Mouse (Mus musculus): ENCODE results near the gene Ppfia1.

The Ppfia1 gene

DNA sequence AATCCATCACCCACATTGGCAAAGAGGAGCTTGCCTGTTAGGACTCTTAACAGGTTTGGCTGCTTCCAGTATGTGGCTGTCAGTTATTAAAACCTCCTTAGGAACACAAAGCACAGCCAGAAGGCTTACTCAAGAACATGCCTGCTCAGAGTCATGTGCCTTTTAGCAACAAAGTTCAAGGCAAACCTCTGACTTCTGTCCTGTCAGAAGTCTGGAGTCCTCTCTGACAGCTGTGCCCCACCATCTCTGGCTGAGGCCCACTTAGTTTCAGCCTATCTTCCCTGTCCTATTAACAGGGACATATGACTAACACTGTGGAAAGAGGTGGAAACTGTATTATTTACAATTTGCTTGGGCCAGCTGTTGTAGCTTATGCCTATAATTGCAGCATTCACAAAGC lies 73.2 kb downstream of the Ppfia1 start:
- no peak for DNase-seq

DNA sequence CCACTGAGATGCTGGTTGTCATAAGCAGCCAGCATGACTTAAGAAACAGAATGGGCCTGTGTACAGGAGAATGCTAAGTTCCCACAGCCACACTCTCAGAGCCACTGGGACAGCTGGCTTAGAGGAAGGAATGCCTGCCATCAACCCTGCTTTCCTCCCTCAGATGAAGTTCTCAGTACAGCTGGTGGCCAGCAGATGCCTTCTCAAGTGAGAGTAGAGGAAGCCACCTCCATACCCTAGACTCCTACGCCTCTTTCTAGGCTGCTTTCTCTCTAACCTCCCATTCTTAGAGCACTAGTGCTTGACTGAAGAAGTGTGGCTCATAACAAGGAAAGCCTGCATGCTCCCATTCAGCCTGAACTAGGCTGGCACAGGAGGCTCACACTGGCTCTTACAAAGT lies 74.0 kb downstream of the Ppfia1 start:
- DNase-seq = no peak

DNA sequence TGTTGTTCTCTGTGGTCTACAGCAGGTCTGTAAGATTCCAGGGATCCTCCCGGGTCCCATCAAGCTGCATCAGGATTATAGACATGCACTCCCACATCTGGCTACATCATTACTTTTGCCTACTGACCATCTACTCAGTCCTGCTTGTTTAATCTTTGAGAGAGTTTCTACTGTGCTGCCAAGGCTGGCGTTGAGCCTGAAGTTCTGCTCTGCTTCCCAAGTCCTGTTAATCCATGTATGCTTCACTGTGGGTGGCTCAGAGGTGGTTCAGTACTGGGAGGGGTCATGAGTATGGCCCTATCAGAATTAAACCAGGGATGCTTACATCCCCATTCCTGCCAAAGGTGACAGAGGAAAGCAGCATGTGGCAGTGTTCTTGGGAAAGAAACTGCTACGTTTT lies 77.8 kb downstream of the Ppfia1 start:
- no peak for DNase-seq

DNA sequence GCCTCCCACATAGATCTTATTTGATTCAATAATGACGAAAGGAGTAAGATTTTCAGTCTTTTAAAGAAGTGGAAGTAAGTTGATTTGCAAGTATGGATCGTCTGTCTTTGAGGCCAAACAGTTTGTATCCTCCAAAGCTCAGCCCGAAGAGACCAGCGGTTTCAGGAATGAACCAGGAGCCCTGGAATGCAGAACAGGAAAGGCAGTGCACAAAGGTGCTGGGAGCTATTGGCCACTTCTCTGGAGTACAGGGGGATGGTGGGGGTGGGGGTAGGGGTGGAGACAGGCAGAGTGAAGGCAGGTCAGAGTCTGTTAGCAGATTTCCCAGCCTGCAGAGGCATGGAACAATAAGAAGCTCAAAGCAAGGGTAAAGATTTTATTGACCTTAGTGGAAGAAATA lies 80.0 kb downstream of the Ppfia1 start:
- DNase-seq = no peak

DNA sequence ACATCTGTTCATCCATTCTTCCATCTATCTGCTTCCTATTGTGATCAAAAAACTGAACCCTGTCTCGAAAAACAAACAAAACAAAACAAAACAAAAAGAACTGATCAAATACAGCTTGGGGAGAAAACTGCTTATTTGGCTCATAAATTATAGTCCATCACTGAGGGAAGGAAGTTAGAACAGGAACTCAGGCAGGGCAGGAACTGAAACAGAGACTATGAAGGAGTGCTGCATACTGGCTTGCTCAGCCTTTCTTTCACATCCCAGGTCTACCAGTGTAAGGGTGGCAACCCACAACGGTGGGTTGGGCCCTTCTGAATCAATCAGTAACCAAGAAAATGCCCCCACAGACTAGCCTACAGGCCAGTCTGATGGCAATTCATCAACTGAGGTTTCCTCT lies 82.4 kb downstream of the Ppfia1 start:
- no peak for DNase-seq

DNA sequence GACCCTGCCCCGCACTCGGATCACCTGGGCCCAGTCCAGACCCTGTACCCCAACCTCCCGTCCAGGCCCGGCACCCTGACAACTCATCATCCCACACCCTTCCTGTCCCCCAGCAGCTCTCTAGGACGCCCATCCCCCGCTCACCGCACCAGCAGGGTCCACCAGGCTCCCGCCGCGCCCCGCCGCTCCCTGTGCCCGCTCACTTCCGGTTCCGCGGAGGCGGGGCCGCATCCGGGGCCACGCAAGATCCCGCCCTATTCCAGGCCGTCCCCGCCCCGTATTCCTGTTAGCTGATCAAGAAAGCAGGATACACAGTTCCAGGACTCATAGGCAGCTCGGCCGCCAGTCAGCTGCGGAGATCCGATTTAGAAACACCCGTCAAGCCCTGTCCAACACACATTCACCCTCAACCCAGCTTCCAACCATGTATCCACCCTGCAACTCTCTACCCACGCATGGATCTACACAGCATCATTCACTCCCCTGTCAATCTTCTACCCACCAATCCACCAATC lies 82.9 kb downstream of the Ppfia1 start, which contains the start of gene Cttn:
TSS of gene Cttn (minus strand) at position 465 of the 515 bp plus-strand sequence.
- DNase-seq = peak; percentile 90

DNA sequence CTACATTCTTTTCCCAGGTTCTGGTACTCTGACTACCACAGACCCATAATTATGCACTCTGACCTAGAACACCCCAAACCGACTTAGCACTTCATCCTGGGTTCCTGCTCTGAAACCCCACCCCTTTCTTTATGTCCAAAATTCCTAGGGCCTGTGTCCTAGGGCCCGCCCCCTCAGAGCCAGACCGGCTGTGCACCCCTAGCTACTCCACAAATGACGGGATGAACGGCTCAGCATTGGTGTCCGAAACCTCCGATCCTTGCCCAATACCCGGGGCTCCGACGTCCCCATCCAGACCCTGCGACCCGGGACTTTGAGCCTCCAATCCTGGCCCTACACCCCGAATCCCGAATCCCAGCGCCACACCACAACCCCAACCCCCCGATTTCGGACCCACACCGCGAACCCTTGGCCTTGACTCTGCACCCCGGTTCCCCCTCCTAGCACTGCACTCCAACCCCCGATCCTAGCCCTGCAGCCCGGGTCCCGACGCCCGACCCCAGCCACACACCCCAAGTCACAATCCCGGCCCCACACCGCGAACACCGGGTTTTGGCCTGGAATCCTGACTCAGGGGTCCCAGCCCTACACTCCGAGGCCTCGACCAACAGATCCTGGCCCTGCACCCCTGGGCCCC lies 83.5 kb downstream of the Ppfia1 start:
- no peak for DNase-seq

DNA sequence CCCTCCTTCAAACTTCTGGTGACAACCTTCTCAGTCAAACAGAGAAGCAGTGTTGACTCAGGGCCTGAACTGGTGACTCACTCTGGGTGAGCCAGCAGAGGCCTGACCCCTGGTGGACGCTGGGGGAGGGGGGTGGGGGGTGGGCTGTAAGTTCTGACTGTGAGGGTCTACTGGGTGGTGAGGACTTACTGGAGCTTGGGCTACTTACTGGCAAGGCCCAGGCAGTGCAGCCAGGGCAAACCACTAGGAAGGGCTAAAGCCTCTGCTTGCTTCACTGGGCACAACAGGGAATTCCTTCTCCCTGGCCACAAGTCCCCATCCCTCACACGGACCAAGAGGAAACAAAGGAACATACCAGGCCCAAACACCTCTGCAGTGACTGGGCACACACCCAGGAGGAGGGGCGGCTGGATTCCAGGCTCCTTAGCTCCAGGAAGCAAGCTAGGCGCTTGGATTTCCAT lies 84.3 kb downstream of the Ppfia1 start:
- DNase-seq = peak; percentile 59

DNA sequence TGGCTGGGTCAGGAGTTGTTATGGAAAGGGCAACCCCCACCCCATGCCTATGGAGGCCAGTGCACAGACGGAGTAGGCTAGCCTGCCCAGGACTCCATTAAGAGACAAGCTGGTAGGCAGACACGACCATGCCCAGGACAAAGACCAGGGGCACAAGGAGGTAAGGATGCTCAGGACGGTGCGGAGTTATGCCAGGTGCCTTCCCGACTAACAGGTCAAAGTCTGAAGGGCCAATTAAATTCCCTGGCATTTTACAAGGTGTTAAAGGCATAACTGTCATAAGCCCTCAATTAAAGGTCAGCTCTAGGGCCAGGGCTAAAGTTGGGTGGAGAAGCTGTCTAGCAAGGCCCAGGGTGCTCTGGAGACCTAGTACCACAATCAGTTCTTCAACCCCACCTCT lies 84.8 kb downstream of the Ppfia1 start:
- no peak for DNase-seq

DNA sequence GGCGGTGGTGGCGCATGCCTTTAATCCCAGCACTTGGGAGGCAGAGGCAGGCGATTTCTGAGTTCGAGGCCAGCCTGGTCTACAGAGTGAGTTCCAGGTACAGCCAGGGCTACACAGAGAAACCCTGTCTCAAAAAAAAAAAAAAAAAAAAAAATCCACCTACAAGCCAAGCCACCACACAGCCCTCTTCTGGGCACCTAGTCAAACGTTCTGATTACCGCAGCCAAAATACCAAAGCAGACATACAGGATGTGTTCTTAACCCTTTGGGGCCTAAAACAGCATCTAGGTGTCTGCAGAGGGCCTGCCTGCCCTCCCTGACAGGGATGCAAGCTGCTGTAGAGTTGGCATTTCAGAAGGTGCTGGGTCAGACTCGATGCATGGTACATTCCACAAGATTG lies 91.0 kb downstream of the Ppfia1 start:
- DNase-seq = no peak

DNA sequence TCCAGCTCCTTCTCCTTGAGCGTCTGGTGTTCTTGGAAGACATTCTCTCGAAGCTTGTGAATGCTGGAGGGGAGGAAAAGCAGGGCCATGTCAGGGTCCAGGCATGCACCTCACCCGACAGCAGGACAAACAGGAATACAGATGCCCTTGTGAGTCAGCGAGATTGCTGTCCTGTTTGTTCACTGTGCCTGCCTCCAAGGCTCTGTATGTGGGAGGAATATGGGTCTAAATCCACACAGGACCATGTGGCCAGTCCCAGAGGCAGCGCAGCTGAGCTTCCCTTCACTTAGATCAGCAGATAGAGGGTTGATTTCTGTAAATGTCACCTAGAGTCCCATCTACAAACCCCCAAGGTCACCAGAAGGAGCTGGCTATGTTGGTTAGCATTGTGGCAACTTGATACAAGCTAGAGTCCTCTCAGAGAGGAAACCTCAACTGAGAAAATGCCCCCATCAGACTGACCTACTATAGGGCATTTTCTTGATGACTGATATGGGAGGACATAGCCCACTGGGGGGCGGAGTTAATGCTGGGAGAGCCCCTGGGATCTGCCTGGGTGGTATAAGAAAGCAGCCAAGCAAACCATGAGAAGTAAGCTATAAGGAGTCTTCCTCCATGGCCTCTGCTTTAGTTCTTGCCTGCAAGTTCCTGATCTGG lies 92.2 kb downstream of the Ppfia1 start:
- no peak for DNase-seq

DNA sequence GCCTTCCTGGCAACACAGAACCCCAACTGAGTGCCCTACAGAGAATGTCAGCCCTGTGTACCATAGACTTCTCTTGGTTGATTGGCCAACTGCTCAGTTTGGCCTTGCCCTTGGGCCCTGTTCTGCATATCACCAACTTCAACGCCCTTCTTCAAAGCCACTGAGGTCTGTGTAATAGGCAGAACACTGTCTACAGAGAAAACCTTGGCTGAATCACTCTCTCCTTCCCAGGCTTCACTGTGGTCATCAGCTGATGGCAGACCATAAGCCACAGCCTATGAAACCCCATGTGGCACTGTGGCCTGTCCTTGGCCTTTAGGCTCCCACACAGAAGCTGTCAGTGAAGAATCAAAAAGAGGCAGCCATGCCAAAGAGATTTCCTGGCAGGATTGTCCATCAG lies 94.6 kb downstream of the Ppfia1 start:
- no peak for DNase-seq

DNA sequence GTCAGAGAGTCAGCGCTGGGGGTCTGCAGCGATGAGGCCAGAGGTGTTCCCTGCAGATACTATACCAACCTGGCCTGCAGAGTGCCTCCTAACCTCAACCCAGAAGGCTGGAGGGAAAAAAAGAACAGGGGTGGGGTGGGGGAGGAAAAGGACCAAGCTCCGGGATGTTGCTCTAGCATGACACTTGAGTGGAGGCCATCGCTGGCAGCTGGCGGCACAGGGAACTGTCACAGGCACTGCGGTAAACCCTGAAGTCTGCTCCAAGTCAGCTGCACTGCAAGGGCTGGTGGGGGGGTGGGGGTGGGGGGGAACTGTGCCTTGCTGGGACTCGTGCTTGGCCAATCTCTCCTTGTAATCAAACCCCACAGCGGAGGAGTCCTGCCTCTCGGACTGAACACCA lies 102.9 kb downstream of the Ppfia1 start:
- no peak for DNase-seq

DNA sequence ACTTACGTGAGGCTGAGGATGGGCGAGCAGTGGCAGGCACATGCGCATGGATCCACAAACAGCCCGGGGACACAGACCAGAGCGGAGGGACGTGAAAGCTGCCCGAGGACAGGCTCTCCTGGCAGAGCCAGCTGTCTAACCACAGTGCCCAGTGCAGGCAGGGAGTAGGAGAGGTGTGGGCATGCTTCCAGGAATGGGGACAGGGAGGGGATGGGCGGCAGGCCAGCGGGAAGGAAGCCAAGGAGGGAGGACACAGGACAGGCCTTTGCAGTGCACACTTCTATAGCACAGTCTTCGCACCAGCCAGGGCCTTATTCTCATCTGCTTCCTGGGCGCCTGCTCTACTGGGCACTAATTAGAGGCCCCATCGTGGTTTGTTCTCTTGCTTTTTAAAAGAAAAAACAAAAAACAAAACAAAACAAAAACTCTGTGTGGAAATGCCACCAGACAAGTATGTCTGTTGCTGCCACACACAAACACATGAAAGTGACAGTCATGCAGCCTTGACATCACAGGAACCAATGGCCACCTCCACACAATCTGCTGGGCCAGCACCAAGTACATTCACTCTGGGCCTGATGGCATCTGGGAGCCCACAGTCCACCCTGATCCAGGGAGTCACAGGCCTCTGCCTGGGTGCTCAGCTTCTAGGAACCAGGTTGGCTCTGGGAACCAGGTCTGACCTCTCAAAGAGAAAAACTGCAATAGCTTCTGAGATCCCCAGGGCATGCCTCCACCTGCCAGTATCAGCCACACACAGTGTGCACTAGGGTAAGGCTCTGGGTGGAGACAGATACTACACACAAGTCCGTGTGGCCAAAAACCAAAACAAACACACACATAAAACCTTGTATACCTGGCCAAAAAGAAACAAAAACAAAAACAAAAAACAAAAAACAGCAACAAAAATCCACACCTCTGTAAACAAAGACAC lies 103.6 kb downstream of the Ppfia1 start:
- DNase-seq = peak; percentile 85

DNA sequence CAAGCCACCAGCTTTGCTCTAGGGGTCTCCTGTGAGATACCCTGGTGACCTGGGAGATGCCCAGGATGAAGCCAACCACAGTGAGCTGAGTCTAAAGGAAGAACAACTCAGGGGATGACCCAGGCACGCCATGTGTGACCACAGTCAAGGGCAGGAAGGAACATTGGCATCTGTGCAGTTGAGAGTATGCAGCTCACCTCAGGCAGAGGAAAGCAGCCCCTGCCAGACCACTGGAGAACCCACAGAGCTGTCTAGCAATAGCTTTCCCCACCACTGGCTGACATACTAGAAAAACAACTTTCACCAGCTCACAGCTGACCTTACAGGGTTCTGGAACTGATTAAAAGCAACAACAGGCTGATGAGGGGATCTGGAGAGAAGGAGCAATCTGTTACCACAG lies 105.3 kb downstream of the Ppfia1 start:
- no peak for DNase-seq

DNA sequence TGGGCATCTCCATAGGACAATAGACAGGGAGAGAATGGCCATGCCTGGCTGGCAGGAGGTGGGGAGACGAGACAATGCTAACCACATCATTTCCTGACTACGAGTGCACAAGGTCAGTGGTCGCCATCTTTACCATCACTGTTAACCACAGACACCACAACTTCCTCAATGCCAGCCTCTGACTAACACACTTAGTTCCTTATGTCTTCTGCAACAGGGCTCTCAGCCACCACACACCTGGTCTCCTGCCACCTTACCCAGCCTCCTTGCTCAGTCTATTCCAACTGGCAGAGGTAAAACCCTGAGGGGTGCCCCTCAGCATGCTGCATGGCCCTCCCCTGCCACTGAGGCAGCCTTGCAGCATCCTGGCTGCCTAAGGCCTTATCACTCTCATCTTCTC lies 106.4 kb downstream of the Ppfia1 start:
- no peak for DNase-seq

DNA sequence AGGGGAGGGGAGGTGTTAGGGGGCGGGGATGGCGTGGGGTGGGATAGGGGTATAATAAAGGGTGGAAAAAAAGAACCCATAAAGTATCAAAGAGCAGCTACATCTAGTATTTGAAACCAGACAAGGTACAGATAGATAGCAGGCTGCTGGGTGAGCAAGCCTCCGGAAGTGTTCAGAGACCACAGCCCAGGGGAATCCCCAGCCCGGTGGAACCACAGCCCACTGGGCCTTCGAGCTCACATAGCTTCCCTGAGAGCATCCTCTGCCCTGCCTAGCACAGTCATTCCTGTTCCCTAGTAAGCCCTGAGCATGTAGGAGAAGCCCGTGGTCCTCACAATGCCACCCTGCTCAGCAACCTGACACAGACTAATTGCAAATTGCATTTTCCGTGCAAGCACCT lies 108.7 kb downstream of the Ppfia1 start:
- no peak for DNase-seq

DNA sequence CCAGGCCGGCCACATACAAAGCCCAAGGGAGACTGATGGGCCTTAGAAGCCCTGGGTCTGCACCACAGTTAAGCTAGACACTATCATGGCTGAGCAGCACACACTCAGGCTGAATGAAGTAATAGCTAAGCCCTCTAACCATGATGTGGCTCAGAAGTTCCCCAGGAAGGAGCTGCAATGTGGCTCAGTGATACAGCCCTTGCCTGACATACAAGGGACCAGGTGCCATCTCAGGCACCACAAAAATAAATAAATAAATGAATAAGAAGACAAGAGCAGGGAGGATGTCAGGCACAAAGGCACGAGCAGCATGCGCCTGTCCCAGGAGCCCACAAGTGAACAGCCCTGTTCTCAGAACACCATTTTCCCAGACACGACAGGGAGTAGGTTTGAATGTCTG lies 111.6 kb downstream of the Ppfia1 start:
- DNase-seq = no peak

DNA sequence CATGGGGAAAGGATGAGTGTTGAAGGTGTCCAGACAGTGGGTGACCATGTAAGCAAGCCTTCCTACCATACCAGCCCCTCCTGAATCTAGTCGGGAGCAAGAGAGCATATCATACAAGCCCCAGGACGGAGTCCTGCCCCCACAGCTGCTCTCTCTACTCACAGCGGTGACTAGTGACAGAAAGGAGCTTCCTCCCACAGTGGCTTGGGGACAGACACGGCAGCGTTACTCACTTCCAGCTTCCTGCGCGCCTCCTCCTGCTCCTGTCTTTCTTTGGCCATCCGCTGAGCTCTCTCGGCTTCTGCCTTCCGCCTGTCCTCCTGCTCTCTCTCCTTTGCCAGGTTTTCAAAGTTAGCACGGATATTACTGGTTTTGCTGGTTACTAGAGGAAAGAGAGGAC lies 112.1 kb downstream of the Ppfia1 start:
- DNase-seq = no peak

DNA sequence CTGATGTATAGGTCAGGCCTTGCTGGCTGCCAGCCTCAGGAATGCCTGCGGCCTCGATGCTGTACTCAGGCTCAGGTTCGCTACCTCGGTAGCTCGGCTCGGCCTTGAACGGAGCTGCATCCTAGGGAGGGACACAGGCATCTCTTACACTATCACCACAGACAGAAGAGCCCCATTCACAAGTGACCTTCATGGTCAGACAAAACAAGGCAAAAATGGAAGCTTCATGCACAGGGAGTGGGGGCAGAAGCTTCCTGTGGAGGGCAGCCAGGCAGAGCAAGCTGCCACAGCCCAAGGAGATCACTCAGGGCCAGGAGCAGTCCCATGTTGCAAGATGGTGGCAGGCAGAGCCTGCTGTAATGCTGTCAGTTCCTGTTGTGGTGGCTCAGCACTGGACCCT lies 114.7 kb downstream of the Ppfia1 start:
- no peak for DNase-seq

DNA sequence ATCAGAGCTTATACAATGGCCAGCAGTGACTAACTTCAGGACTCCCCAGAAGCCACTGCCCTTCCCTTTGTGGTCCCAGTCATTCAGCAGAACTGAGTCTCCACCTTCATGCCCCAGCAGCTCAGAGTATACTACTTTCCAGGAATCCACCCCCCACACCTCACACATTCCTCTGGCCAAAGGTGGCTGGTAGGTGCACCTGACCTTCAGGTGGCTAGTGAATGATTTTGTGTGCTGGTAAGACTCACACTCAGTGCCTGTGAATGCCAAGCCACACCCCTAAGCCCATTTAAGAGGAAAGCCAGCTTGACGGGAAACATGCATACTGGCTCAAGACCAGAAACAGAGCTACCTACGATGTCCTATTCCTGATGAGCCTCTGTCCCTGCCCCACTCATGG lies 120.6 kb downstream of the Ppfia1 start:
- no peak for DNase-seq

DNA sequence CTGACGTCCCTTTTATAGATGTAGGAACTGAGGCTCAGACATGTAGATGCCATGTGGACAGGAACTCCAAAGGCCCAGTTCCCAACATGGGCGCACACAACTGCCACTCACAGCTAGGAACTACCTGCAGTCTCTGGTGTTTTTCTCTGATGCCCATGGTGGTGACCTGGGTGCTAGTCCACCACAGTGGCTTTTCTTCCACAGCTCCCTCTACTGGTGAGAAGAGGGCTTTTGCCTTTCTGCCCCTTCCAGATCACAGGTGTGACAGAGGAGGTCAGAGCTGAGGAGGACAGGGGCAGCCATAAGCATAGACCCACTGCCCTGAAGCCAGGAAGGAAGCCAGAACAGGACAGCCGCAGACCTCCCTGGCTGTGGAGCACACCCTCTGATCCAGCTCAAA lies 126.1 kb downstream of the Ppfia1 start:
- no peak for DNase-seq

Measured in lung, postnatal 14 days (tissue).